Mouse (Mus musculus) gastrocnemius, postnatal 4 days (tissue): Measurements from ENCODE around the gene Six5. TPM values are rescaled to one million over a fixed set of nuclear protein-coding genes. Genes with fewer than 3 reads are reported as not detected.

ENCODE experiments used
- DNase-seq, 2 experiments: peaks; one replicate each; pipeline ENCODE4 v3.0.0; 2021 to 2022; ENCODE audit warnings: low spot score in 2 of 2, mixed read lengths in 2 of 2
- total RNA-seq, 2 experiments: library from RNA; stranded (reverse); gene quantifications; 2 replicates each; pipeline ENCODE4 v1.2.3; 2021

Six5 gene
- total RNA-seq, 2 experiments from 2014 or later, result 13.5 to 14.7 TPM

GRCm38 (mm10) chr7:19075231-19075630 is 19.2 kb upstream of the Six5 start:
- DNase-seq, result no peak

GRCm38 (mm10) chr7:19075723-19076585 is 18.4 kb upstream of the Six5 start, which contains the start of gene Dmwd:
Gene Dmwd (plus strand): TSS chr7:19076227.
- peak; percentile 84 to 94 for DNase-seq

- DNase-seq, result peak in 1 of 2 experiments; percentile 25
These were observed 17.8 kb upstream of the Six5 start for GRCm38 (mm10) chr7:19076586-19076991.

GRCm38 (mm10) chr7:19077761-19078160 is 16.6 kb upstream of the Six5 start:
- DNase-seq, result no peak

GRCm38 (mm10) chr7:19078732-19079131 is 15.7 kb upstream of the Six5 start:
- no peak for DNase-seq

- DNase-seq, result no peak
These were observed 13.9 kb upstream of the Six5 start for GRCm38 (mm10) chr7:19080451-19080950.

- no peak for DNase-seq
These were observed 12.2 kb upstream of the Six5 start for GRCm38 (mm10) chr7:19082171-19082570.

GRCm38 (mm10) chr7:19083096-19083495 is 11.3 kb upstream of the Six5 start:
- DNase-seq, result peak in 1 of 2 experiments; percentile 57

GRCm38 (mm10) chr7:19083701-19084100 is 10.7 kb upstream of the Six5 start, which contains the start of gene Dmpk:
Gene Dmpk (plus strand): TSS chr7:19083849.
- peak in 1 of 2 experiments; percentile 63 for DNase-seq

GRCm38 (mm10) chr7:19084277-19084771 is 10.1 kb upstream of the Six5 start:
- peak in 1 of 2 experiments; percentile 55 for DNase-seq

- no peak for DNase-seq
These were observed 9.4 kb upstream of the Six5 start for GRCm38 (mm10) chr7:19084921-19085473.

GRCm38 (mm10) chr7:19085495-19085894 is 8.9 kb upstream of the Six5 start:
- DNase-seq, result no peak

GRCm38 (mm10) chr7:19086042-19086441 is 8.4 kb upstream of the Six5 start:
- no peak for DNase-seq

- no peak for DNase-seq
These were observed 7.6 kb upstream of the Six5 start for GRCm38 (mm10) chr7:19086760-19087159.

- peak in 1 of 2 experiments; percentile 73 for DNase-seq
These were observed 5.6 kb upstream of the Six5 start for GRCm38 (mm10) chr7:19088813-19089212.

GRCm38 (mm10) chr7:19091913-19092312 is 2.5 kb upstream of the Six5 start:
- DNase-seq, result no peak

GRCm38 (mm10) chr7:19092381-19093173 is 1.8 kb upstream of the Six5 start:
- DNase-seq, result peak; percentile 42 to 65

GRCm38 (mm10) chr7:19093174-19093521 is 1.2 kb upstream of the Six5 start:
- peak; percentile 86 to 88 for DNase-seq

GRCm38 (mm10) chr7:19093537-19094385 is 633 bp upstream of the Six5 start:
- DNase-seq, result peak; percentile 93 to 97
